Mouse (Mus musculus) heart, adult 2 months (tissue): ENCODE data around the gene Nhsl1.

Experiments used
- CTCF ChIP-seq: fragments of 200-600 bp; IDR thresholded peaks from 2 replicates; pipeline ENCODE4 v1.8.1; 2022; ENCODE audit warnings: antibody characterized with exemption, mild to moderate bottlenecking, moderate library complexity
- POLR2A ChIP-seq: fragments of 200-500 bp; IDR thresholded peaks from 2 replicates; pipeline ENCODE4 v1.6.1; 2011; ENCODE audit warnings: mild to moderate bottlenecking, low read depth, low read length, control low read depth; ENCODE audit not compliant: insufficient read depth

- no peak for TF ChIP-seq POLR2A
- TF ChIP-seq CTCF, result peak; percentile 75
Measured at GRCm38 (mm10) chr10:18545813-18546235, 227.0 kb downstream of the Nhsl1 start, which contains the start of gene Hebp2.
